Mouse (Mus musculus) brain, embryonic 14.5 days (tissue): ENCODE data around the gene Paqr8.

Experiments used
- CTCF ChIP-seq: fragments of 200-500 bp; IDR thresholded peaks from 2 replicates; pipeline ENCODE4 v1.5.1; 2012; ENCODE audit warnings: inconsistent platforms, mild to moderate bottlenecking, moderate library complexity, borderline replicate concordance; ENCODE audit not compliant: insufficient read depth, insufficient read length; ENCODE audit errors: extremely low read depth
- POLR2A ChIP-seq: fragments of 200-500 bp; IDR thresholded peaks from 2 replicates; pipeline ENCODE4 v1.6.1; 2012; ENCODE audit warnings: mild to moderate bottlenecking, inconsistent platforms, borderline replicate concordance; ENCODE audit not compliant: poor library complexity, insufficient read depth, insufficient read length, severe bottlenecking; ENCODE audit errors: extremely low read depth

GRCm38 (mm10) chr1:20874061-20874460 lies 16.3 kb upstream of the Paqr8 start:
- no peak for TF ChIP-seq POLR2A
- no peak for TF ChIP-seq CTCF
